Mouse (Mus musculus): ENCODE measurements around the gene Usp38.

The Usp38 gene

DNA sequence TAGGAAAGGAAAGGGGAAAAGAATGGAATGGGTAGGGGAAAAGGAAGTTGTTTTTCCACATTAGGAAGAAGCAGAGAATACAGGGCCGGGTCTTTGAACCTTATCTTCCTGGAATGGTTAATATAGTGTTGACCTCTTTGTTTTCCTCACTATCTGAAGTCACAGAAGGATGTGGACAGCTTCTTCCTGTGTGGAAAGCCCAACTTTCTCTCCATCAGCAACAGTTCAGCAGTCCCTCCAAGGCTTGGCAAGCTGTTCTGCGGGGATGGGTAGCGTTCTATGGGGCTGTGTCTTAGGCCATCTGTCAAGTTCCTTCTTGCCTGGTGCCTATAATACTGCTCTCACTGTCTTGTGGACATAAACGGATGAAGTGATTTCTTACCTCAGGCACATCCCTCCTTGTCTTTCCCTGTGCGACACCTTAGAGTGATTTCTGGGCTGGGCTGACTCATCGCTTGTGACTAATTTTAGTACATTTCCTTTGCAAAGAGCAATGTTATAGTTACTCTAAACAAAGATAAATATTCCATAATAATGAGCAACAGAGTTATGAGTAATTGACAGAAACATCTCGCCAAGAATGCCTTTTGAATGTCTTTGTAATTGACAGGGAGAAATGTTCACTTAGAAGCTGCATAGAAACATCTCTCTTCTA is 52.7 kb downstream of the Usp38 start:
- DNase-seq (ENCODE audit: low read depth, low spot score) = no peak

DNA sequence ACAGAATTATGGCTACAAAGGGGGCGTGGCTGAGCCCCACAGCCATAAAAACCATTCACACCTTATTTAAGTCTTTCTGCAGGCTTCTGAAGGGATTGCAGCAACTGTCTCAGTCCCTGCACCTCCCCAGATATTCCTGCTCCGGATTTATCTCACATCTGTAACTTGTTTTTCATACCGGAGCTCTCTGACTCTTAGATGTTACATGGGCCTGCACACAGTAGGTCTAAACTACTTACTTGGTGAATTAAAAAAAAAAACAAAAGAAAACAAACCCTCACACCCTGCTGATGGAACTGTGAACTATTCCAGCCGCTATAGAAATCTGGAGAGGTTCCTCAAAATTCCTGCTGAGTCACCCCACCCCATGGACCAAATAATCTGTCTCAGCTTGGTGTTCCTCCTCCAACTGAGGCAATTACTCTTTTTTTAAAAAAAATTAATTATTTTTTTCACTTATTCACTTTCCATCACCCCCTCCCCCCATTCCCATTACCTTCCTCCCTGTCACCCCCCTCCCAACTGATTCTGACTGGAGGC is 53.6 kb downstream of the Usp38 start:
- no peak for DNase-seq (ENCODE audit: low read depth, low spot score)

DNA sequence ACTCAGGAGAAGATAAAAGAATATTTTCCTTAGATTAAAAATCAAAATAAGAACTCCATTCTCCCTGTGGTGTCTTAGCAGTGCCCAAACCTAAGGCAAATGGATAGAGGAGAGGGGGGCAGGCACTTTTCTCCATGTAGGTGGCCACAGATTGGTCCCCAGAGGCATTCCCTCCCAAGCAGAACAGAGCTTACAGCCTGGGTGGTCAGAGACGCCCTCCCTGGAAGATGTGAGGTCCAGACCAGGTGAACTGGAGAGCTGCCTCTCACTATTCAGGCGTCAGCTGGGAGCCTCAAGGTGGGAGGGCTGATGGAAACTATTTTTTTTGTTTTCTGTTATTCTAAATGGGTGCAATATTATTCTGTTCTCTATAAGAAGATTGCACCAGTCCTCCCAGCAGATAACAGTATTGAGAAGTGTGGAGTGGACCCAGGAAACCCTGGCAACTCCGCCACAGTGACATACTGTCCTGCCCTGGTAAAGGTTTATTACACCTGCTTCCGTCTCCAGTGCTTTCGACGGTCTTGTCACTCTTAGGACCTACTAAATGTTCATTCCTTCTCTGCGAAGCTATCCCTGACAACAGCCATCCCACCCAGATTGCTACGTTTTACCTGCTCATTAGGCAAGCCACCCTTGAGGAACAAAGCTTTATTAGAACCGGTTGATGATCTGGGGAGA is 55.0 kb downstream of the Usp38 start:
- DNase-seq (ENCODE audit: low read depth, low spot score) = no peak

DNA sequence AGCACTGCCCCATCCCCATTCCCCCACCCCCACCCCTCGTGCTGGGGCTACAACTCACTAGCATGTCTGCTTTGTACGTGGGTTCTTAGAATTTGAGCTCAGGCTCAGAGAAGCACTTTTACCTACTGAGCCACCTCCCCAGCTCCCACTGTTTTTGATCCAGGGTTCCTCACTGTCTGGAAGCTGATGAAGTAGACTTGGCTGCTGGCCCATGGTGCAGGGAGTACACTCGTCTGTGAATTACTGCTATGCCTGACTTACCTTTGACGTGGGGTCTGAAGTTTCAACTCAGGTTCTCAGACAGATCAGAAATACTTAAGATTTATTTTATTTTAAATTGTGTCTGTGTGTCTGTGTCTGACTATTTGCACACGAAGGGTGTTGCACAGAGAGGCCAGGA is 57.0 kb downstream of the Usp38 start:
- no peak for DNase-seq (ENCODE audit: low read depth, low spot score)

DNA sequence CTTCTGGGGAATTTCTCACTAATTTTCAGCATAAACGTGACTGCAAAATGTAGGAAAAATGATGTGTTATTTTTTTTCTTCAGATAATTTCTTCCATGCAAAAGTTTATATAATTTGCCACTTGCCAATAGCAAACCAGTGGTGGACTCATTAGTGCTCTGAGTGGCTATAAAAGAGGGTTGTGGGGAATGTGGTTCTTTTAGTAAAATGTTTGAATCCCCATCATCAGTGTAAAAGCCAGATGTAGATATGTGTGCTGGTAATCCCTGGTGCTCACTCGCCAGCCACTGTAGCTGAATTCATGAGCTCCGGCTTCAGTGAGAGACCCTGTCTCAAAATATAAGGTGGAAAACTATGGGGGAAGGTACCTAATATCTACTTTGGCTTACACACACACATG is 61.8 kb downstream of the Usp38 start:
- DNase-seq (ENCODE audit: low read depth, low spot score) = no peak

DNA sequence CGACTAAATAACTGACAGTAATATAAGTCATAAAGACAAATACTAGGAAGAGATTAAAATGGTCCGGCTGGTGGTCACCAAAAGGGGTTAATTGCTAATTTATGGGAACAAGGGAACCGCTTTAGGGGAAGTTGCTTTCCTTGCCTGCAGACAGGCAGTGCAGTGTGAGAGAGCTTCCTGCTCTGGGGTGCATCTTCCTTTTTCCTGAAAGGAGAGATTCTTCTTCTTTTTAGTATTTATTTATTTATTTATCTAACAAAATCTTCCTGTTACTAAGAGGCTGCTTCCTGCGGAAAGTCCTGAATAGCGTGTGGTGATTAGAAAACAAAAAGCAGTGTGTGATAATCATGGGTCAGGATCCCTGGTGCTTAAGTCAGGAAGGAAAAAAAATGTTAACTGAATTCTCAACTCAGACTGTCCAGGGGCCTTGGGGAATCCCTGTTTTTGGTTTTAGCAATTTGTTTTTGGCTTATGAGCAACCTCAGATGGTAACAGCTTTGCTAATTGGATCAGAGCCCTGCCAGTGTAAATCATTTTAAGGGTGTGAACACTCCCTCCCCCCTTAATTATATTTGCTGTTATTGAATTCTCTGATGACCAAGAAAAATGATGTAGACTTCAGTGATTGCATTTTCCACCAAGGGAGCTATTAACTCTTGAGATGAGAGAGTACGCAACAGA is 62.4 kb downstream of the Usp38 start:
- no peak for DNase-seq (ENCODE audit: low read depth, low spot score)

DNA sequence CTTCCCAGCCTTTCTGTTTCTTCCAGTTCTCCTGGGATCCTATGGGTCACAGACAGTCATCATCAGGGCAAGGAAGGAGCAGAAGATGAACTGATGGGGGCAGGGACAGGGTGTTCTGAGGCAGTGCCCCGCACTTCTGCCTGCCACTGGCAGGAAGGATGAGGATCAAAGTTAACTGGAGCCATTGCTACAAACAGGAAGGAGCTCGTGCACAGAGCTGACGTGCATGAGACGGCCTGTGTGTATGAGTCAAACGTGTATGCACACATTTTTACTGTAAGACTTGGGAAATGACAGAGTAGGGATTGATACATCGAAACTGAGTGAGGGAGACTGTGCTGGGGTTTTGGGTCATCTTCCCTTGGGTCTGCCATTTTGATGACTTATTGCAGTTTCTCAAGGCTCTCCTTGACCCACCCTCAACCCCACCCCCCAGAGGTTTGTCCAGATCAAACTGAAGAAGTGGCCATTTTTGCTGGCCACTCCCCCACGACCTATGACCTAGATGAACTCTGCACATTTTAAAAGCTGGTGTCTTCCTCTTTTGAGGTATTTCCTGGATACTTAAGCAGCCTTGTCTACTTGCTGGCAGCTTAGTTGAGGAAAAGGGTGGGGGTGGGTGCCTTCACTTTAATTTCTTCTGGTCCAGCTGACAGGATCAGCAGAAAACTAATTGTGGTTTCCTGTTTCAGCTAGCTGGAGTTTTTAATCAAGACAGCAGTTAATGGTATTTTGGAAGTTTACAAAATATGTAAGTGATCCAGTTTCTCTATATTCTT is 66.1 kb downstream of the Usp38 start:
- no peak for DNase-seq (ENCODE audit: low read depth, low spot score)

DNA sequence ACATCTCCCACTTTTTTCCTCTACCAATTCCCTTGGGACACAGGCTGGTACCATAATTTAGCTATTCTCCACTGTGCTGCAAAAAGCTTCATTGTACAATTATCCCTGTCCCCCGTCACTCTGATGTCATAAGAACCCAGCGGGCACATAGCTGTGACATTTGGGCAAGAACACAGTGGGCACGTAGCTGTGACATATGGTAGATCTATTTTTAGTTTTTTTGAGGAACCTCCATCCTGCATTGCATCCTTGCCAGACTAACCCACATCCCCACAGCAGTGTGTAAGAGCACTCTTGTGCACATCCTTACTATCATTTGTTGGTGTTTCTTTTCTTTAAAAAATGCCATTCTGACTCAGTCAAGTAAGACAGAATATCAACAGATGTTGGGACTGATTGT is 71.0 kb downstream of the Usp38 start:
- no peak for DNase-seq (ENCODE audit: low read depth, low spot score)

DNA sequence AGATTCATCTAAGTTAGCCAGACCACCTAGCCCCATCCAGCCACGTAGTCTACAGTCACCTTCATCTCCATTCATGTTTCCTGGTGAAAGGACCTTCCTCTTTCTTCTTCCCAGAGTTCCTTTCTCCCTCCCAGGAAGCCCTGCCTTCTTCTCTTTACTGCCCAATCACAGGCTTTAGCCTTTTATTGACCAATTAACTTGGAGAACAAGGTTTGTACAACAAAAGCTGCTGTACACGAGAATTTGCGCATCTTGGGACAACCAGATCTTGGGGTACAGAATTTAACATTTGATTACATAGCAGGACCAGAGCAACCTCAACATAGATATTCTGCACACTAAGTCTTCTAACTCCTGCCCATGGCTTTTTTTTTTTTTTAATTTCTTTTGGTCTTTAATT is 73.1 kb downstream of the Usp38 start:
- no peak for DNase-seq (ENCODE audit: low read depth, low spot score)

DNA sequence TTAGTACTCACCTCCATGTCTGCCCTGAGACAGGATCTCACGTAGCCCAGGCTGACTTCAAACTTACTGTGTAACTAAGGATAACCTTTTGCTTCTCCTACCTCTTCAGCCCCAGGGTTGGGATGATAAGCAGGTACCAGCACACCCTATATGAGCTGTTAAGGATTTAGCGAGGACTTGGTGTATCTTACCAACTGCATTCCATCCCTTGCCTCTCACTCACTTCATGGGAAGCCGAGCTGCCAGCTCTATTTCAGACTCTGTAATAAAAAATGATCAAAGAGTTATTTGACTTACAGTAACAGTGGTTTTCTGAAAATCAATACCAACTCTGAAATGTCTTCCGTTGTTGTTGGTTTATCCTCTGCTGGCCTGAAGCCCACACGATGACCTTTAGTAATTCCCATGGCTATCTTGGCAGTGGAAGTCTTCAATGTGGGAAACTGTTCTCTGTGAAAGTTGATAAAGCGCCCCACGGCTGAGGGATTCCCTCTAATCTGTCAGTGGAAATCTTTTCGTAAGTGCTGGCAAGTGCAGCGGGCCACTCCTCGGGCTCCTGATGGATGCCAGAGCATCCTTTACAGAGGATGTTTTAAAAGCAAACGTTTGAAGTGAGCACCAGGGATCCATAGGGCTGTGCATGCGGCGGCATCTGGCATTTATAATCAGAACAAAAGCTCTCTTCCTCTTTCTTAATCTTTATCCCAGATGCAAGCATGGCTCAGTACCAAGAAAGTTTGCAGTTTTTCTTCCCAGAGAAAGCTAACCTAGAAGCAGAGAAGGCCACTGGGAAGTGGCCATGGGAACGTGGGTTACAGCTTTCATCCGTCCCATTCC is 76.7 kb downstream of the Usp38 start:
- DNase-seq (ENCODE audit: low read depth, low spot score) = no peak
